Mouse (Mus musculus) heart, postnatal 0 days (tissue): ENCODE results near the gene Fbxw5.

Experiments used
- CTCF ChIP-seq: IDR thresholded peaks from 2 replicates; pipeline ENCODE4 v1.5.1; 2016; ENCODE audit warnings: antibody characterized with exemption, control low read depth, low read depth
- EP300 ChIP-seq: IDR thresholded peaks from 2 replicates; pipeline ENCODE4 v1.6.1; 2016; ENCODE audit warnings: antibody characterized with exemption, low read depth

GRCm38 (mm10) chr2:25534866-25535182, 34.3 kb downstream of the Fbxw5 start:
- TF ChIP-seq CTCF (no peak), EP300 (no peak)
